Mouse (Mus musculus): Measurements from ENCODE around the gene Sspn. TPM values are rescaled to one million over a fixed set of nuclear protein-coding genes. Genes with fewer than 3 reads are reported as not detected.

Sspn gene
- polyA plus RNA-seq (2015; fragmentation: Nextera tagmentation; extraction: Ambion mirVana): 3.9 and 5.2 TPM in 2 replicates

DNA sequence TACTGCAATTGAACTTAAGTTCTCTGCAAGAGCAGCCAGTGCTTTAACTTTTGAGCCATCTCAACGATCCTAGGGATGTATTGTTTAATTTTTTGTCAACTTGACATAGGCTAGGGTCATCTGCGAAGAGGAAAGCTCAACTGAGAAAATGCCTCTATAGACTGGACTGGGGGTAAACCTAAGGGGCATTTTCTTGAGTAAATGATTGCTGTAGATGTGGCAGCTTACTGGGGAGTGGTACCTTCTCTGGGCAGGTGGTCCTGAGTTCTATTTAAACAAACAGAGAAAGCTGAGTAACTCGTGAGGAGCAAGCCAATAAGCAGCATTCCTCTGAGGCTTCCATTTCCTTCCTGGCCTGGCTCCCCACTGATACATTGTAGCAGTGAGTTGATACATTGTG lies at the start of gene Sspn:
Gene Sspn (plus strand): TSS at position 301 of the 400 bp plus-strand sequence.

Other genes with a start within 250 kb of the Sspn start
- gene Rassf8, start 184.9 kb upstream of the Sspn start, polyA plus RNA-seq (2015; fragmentation: Nextera tagmentation; extraction: Ambion mirVana): 4.6 and 6.9 TPM in 2 replicates
- 1.0 and 1.4 TPM in 2 replicates for gene Bhlhe41, start 66.1 kb upstream of the Sspn start, polyA plus RNA-seq (2015; fragmentation: Nextera tagmentation; extraction: Ambion mirVana)